Mouse (Mus musculus) bone marrow macrophage, adult 2 months (primary cell): Measurements from ENCODE around the gene Esyt1.
"Not testable (repeated sequence)": the region's sequence is repeated elsewhere in the genome, so short reads cannot be mapped to it uniquely, and the experiment has no call there.

Source experiments
- CTCF ChIP-seq: IDR thresholded peaks from 2 replicates; pipeline ENCODE4 v1.5.1; 2012; ENCODE audit warnings: low read depth, mild to moderate bottlenecking, low read length, moderate library complexity
- POLR2A ChIP-seq: IDR thresholded peaks from 2 replicates; pipeline ENCODE4 v1.6.1; 2012; ENCODE audit warnings: mild to moderate bottlenecking, low read depth, low read length, borderline replicate concordance

DNA sequence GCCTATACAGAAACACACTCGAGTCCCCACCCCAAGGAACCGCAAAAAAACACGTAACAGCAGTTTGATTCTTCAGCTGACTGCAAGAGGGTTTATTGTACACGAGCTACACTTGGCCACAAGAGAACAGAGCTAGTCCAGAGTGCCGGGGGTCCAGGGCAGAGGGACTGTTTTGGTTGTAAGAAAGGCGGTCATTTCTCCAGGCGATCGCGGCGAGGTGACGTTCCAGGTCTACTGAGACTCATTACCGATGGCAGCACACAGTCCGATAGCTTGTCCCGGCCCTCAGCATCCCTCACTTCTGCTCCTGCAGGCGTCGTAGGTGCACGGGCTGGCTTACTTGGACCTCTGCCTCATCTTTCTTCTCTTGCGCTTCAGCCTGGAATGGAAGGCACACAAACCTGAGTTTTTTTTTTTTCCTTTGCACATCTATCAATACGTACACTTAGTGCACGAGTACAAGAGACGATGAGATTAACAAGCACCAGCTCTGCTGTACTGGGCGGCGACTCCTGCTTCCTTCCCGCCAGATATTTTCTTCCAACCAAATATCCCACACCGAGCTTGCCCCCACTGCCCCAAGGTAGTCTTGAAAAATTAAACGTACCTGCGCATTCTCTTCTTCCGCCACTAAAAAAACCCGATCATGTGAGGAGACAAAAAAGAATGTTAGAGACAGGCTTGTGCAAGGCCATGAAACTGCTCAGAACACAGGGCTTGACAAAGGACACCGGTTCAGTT is 22.6 kb upstream of the Esyt1 start:
- not testable (repeated sequence) for TF ChIP-seq CTCF, POLR2A
